Mouse (Mus musculus): Measurements from ENCODE around the gene Tcf12. TPM values are rescaled to one million over a fixed set of nuclear protein-coding genes. Genes with fewer than 3 reads are reported as not detected.

Tcf12 gene
- total RNA-seq (2021): 10 to 100 TPM; 60.7 to 61.2 TPM

GRCm38 (mm10) chr9:72111622-72112550, at the start of gene Tcf12:
Tcf12 (minus strand) TSS chr9:72111871.
- DNase-seq: peak; percentile 83 to 84

- no peak for DNase-seq
These were observed 46.7 kb upstream of the Tcf12 start for GRCm38 (mm10) chr9:72158392-72158791.

GRCm38 (mm10) chr9:72157091-72157490, 45.4 kb upstream of the Tcf12 start:
- no peak for DNase-seq

GRCm38 (mm10) chr9:72155250-72156138, 43.8 kb upstream of the Tcf12 start:
- DNase-seq: peak in 1 of 2 experiments; percentile 7

GRCm38 (mm10) chr9:72144148-72144547, 32.5 kb upstream of the Tcf12 start:
- no peak for DNase-seq

GRCm38 (mm10) chr9:72137899-72138298, 26.2 kb upstream of the Tcf12 start:
- no peak for DNase-seq

- DNase-seq: no peak
These were observed 22.1 kb upstream of the Tcf12 start for GRCm38 (mm10) chr9:72133772-72134245.

- DNase-seq: peak; percentile 85 to 87
These were observed 21.6 kb upstream of the Tcf12 start for GRCm38 (mm10) chr9:72133089-72133771.

- no peak for DNase-seq
These were observed 21.0 kb upstream of the Tcf12 start for GRCm38 (mm10) chr9:72132728-72133088.

GRCm38 (mm10) chr9:72129884-72130283, 18.2 kb upstream of the Tcf12 start:
- no peak for DNase-seq

GRCm38 (mm10) chr9:72125442-72125841, 13.8 kb upstream of the Tcf12 start:
- DNase-seq: no peak

- DNase-seq: no peak
These were observed 6.8 kb upstream of the Tcf12 start for GRCm38 (mm10) chr9:72118490-72118889.

GRCm38 (mm10) chr9:72111004-72111621, 558 bp downstream of the Tcf12 start:
- DNase-seq: peak; percentile 63 to 67

GRCm38 (mm10) chr9:72110627-72111003, 1.1 kb downstream of the Tcf12 start:
- peak; percentile 24 to 39 for DNase-seq

- no peak for DNase-seq
These were observed 8.2 kb downstream of the Tcf12 start for GRCm38 (mm10) chr9:72103471-72103870.

- no peak for DNase-seq
These were observed 11.6 kb downstream of the Tcf12 start for GRCm38 (mm10) chr9:72099945-72100685.

GRCm38 (mm10) chr9:72098056-72098455, 13.6 kb downstream of the Tcf12 start:
- DNase-seq: no peak

GRCm38 (mm10) chr9:72097083-72097482, 14.6 kb downstream of the Tcf12 start:
- DNase-seq: no peak

GRCm38 (mm10) chr9:72094675-72095074, 17.0 kb downstream of the Tcf12 start:
- no peak for DNase-seq

GRCm38 (mm10) chr9:72092191-72092590, 19.5 kb downstream of the Tcf12 start:
- no peak for DNase-seq
